Mouse (Mus musculus) adrenal gland (tissue): Measurements from ENCODE around the gene Cfap77.

Experiments
- intact Hi-C: fragments of 180-260 bp; cut with DNase I; formaldehyde crosslinking; loops from one replicate; pipeline ENCODE4 v1.15.1; 2025

The Cfap77 gene

DNA sequence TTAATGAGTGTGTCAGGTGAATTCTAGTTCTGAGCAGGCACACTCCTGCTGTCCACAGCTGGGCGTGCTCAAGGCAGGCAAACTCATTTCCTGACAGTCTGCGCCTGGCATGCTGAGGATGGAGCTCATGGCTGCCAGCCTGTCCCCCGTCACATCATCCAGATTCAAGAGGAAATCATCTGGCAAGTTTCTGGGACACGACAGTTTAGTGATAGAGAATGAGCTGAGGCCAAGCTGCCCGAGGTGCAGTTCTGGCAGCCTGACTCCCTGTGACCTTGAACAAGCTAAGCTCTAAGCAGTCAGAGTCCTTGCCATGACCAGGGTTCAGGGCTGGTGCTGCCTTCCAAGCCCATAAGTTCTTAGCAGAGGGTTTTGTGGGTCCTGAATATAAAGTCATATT lies 56.6 kb downstream of the Cfap77 start:
- intact Hi-C loops: no loop called here

DNA sequence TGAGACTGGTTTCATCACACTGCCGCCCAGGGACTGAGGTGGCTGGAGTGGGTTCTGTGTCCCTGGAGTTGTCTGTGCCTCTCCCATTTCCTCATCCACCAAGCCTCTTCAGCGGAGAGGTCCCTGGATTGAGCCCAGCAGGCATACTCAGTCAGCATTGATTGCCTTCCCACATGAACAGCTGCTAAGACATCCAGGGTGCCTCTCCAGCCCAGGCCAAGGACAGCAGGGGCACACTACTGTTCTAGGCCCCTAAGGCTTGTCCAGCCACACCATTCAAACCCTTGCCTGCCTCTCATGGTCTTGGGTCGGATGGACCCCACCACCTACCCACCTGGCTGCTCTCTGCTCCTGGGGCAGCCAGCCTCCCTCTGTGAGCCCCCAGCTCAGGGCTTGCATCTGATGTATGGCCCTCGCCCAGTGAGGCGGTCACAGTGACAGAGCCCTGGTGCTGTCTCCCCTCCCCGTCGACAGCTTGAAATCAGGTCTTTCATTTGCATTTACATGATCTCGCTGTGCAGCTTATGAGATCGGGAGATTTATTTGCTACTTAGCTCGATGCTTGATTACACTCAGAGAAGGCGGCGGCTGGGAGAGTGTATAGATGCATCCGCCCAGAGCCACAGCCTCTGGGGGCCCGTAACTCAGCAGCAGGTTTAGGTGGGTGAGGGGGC lies 57.6 kb downstream of the Cfap77 start:
- intact Hi-C loops: no loop called here

DNA sequence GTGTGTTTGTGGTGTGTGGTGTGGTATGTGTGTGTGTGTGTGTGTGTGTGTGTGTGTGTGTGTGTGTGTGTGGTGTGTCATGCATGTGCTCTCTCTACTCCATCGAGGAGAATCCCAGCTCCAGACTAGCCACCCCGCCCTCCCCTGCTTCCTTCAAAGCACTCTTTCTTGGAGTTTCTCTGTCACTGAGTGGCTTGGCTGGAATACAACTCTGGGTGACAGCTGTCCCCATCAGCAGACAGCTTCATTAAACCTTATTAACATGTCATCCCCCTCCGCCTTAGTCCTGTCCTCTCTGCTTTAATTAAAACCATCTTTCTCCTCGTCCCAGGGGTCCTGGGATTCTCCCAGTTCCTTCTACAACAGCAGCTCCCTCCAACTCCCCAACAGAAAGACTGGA lies 59.4 kb downstream of the Cfap77 start:
- intact Hi-C loops: no loop called here

DNA sequence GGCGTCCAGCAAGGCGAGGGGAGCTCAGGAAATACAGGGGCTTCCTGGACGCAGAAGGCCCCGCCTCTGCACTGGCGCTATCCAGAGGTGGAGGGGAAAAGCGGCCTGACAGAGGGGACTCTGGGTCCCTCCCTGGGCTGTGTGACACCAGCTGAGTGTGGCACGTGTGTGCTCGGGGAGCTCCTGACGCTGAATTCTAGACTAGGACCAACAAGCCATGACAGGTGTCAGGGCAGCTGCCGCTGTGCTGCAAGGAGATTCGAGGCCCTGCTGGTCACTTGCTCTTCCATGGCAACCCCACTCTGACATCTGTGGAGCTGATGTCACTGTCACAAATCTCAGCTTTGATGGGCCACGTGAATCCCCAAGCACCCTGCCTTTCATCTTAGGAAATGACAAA lies 60.9 kb downstream of the Cfap77 start:
- intact Hi-C loops: no loop called here

DNA sequence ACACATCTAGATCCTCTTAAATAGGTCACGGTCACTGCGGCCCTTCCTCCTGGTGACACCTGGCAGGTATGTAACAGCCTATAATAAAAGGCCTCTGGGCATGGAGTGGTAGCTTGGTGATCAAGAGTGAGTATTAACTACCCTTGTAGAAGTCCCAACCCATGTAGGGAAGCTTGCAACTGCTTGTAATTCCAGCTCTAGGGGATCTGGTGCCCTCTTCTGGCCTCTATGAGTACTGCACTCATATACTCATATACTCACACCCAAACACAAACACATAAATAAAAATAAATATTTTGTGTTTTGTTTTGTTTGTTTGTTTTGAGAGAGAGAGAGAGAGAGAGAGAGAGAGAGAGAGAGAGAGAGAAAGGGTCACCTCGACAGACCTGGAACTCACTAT lies 66.1 kb downstream of the Cfap77 start:
- intact Hi-C loops: no loop called here

DNA sequence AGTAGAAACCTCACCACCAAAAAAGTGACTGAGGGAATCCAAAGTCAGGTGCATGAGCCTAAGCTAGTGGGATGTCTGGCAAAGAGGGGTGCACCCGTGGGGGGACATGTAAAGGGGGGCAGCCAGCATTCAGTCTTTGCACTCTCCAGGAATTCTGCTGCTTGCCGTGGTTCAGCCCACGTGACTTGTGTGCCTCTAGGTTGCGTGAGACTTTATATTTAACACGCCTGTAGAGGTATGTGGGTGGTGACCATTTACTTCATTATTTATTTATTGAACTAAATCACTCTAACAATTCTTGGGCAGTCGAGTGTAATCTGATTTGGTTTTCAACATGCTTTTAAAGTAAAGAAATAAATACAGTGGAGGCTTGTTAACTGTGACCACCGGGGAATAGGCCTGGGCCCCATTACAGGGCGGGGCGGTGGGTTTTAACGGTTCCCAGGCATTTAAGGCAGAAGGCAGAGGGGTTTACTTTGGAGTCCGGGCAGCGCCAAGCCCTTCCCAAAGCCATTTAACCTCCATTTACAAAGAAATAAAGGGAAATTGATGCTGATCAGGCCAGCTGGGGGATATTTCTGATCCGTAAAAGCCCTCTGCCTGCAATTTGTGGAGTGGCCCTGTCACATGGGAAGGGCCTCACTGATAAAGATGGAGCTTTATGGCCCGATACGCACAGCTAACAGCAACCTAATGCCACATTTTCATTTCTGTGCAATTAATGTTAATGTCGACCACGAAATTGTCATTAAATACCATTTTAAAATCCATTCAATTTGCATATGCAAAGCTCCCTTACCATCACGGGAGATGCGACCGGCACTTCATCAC lies 74.6 kb downstream of the Cfap77 start:
- intact Hi-C loops: loop anchor here (5.0 kb wide), 1 partner anchor 72 kb away; no protein-coding TSS in a partner anchor

DNA sequence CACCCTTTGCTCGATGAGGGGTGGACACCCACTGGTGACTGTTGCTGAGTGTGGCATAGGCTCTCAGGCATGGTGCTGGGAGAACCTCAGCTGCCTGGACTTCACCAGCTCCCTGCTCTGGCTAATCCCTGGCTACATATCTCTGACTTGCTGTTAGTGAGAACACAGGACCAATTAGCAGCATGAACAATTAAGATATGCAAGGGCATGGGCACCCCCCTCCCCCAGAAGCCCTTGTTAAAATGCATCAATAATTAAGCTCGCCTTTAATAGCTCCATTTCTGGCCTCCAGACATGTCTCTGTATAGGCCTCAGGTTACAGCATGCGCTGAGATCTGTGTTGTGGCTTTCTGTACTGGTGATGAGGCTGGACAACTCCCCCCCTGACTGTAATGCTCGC lies 76.4 kb downstream of the Cfap77 start:
- intact Hi-C loops: loop anchor here (5.0 kb wide), 1 partner anchor 221 kb away; no protein-coding TSS in a partner anchor

DNA sequence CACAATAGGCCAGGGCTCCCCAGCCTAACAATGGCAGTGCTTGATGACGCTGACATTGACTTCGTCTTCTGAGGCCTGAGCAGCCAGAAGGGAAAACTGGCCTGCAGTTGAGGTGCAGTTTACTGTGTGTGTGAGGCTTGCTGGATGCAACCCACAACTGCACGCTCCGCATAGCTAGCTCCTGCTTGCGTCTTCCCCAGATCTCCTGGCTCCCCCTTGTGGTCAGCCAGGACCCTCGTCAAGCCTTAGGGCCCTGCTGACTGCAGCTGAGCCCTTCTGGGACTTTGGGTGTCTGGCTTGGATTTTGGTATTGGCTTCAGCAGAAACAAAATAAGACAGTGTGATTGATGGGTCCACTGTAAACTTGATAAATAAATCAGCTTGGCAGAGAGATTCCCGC lies 78.2 kb downstream of the Cfap77 start:
- intact Hi-C loops: loop anchor here (2.0 to 5.0 kb wide), 2 partner anchors 52 to 219 kb away; no protein-coding TSS in a partner anchor

DNA sequence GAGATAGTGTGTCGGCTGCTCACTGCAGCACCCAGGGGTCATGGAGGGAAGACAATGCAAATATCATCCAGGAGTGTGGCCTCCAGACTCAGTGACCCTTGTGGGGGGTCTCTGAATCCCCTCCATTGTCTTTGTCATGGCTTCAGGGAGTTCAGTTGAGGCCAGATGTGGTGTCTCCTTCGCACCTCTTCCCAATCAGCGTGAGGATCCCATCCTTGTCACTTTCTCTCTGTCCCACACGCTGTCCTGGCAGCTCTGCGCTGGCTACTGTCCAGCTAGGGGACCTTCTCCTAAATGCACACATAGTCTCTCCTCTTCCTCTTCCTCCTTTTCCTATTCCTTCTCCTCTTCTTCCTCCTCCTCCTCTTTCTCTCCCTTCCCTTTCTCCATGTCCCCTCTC lies 79.3 kb downstream of the Cfap77 start:
- intact Hi-C loops: loop anchor here (2.0 to 5.0 kb wide), 2 partner anchors 51 to 218 kb away; no protein-coding TSS in a partner anchor

DNA sequence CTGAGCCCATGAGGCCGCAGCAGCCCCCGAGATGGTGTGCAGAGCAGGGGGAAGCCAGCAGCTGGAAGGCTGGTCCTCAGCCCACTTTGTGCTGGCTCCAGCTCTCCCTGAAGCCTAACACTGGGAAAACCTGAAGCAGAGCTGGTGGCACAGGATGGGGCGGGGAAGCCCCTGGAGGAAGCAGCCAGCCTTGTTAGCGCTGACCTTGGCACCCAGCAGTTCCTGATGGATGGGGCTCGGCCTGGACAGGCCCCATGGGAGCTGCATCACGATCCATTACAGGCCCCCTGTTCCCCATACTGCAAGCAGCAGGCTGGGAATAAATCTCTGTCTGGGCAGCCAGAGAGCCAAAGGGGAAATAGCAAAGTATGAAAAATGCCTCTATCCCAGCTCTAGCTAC lies 80.3 kb downstream of the Cfap77 start:
- intact Hi-C loops: no loop called here

DNA sequence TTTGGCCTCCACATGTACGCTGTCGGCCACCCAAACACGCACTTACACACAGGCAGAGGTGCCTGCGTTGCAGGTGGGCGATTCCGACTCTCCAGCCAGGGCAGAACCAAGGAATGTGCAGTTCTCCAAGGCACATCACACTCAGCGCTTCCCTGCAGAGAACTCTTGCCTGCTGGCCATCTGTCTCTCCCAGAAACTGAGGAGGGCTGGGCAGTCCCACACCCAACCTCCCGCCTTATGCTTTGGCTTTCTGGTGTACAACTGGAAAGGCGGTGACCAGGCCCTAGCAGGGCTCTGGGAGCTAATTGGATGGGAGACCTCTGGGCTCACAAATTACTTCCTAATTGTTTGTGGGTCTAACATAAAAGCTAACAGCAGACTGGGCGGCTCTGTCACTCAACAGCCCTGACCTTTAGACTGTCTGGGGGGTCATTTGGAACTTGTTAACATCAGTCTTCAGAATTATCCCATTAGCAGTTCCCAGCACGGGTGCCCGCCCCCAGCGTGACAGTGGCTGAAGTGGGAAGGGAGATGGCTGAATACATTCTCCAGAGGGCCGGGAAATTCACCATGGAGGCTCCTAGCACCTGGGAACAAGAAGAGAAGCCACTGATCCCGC lies 80.9 kb downstream of the Cfap77 start:
- intact Hi-C loops: no loop called here

DNA sequence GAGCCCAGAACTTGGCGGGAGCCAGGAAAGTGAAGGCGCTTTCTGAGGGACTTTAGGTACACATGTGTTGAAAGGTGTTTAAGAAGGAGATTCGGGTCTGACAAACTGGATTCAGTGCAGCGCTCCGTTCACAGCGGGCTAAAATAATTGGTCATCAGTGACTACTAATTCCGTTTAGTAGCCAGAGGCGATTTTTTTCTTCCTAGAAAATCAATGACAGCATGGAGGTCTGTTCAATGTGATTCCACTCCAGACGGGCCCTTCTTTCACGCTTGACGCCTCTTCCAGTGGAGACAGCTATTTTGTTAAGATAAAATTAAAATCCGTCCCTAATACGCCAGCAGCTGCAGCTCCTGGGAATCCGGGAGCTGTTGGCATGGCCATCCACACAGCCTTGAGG lies 84.4 kb downstream of the Cfap77 start:
- intact Hi-C loops: no loop called here

DNA sequence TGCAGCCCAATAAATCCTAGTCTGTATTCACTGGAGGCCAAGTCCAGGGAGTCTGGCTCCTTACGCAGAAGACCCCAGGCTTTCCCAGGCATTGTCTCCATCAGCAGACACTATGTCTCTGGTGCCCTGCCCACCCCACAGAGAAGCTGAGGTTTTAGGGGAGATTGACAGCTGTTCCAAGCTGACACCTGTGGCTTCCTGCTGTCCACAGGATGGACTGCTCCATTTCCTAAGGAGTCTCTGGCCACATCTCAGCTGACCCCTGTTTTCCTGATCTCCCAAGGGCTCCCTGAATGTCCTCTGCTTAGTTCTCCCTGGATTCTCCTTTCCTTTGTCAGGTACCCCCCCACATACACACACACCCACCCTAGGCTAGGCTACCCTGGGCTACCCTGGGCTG lies 86.6 kb downstream of the Cfap77 start:
- intact Hi-C loops: no loop called here

DNA sequence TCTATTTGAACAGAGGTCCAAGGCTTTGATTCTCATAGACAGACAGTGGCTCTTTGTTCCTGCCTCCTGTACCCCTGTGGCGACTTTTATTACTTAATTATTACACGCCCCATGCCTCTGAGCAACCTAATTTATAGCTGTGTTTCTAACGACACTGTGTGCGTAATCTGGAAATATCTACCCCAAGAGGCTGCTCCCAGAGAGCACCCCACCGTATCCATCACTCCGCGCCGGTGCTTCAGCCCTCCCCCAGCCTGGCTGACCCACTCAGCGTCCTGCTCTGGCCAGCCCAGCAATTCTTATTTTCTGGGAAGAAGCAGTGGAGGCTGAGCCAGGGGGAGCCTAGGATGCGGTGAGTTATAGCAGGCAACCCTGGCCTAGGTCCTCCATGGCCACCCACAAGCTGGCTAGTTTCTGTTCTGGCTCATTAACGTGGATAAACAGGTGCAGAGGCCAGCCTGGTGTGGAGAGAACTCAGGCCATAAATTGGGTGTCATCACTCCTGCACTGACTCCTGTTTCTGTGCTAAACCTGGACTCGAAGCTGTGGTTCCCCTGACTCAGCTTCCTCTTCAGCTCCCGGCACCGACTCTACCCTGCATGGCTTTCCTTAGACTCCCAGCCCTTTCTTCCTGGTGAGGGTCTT lies 88.6 kb downstream of the Cfap77 start:
- intact Hi-C loops: no loop called here

DNA sequence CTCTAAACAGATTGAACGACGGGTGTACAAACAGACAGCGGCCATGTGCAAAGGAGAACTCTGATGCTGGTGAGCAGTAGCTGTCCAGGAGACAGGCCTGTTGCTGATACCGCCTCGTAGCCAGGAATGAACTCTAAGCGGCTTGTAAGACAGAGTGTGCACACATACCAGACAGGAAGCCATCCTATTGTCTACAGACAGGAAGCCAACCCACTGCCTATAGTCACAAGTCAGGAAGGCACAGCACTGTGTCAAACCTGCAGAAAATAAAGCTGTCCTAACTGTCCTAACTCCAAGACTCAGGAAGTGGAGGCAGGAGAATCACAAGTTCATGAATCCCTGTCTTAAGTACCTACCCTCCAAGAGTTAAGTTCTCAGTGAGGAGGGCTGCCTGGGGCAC lies 91.3 kb downstream of the Cfap77 start:
- intact Hi-C loops: no loop called here

DNA sequence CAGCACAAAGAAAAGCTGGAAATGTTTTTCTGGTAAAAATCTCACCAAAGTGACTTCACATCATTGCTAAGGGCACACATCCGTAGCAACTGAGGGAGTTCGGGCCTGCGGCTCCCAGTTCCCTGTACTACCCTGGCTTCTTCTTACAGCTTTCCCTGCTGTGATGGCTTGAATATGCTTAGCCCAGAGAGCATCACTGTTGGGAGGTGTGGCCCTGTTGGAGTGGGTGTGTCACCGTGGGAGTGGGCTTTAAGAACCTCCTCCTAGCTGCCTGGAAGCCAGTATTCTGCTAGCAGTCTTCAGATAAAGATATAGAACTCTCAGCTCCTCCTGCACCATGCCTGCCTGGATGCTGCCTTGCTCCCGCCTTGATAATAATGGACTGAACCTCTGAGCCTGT lies 93.2 kb downstream of the Cfap77 start:
- intact Hi-C loops: no loop called here

DNA sequence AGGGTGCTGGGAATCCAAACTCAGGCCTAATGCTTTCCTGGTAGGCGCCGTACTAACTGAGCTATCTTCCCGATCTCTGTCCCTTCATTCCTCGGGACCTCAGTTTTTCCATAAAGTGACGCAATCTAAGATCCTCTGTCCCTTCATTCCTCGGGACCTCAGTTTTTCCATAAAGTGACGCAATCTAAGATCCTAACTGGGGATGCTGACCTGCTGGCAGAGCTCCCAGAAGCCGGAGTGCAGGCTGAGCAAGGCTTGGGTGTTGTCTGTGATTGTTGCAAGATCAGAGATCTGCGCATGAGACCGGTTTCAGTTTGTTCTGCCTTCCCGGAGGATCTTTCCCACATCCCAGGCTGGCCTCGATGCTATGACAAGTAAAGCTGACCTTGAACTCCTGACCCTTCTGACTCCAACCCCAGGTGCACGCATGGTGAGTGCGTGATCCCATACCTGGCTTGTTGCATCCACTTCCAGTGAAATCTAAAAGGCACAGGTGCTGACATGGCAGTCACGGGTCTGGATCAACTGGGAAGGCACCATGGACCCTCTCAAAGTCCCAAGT lies 93.8 kb downstream of the Cfap77 start:
- intact Hi-C loops: no loop called here

DNA sequence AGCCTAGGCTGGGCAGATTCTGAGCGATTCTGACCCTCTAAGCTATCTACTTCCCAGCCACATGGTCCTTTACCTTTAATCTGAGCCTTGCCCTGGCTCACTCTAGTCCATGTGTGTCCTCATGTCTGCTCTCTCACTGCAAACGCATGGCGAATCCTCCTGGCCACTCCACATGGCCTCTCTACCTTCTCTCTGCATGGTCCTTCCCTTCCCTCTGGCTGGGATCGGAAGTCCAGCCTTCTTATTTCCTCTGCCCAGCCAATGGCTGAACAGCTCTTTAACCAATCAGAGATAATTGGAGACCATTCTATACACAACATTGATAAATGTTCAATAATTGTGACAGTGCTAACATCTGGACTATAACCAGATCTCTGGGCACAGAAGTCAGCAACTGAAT lies 98.0 kb downstream of the Cfap77 start:
- intact Hi-C loops: no loop called here

DNA sequence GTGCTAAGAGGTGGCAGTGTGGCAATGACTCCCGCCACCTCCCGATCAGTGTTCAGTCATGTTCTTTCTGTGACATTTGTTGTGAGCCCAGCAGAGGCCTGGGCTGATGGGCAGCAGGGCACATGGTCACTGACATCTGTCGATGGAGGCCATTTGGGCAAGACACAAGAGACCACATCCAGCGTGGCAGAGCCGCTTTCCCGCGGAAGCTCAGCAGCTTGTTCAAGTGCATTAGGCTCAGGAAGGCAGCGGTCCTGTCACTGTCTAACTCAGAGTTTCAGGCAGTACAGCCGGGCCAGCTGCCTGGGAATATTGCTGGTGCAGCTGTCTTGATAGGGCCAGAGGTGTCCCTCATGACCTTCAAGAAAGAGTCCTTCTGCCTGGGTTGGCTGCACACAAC lies 100.3 kb downstream of the Cfap77 start:
- intact Hi-C loops: no loop called here

DNA sequence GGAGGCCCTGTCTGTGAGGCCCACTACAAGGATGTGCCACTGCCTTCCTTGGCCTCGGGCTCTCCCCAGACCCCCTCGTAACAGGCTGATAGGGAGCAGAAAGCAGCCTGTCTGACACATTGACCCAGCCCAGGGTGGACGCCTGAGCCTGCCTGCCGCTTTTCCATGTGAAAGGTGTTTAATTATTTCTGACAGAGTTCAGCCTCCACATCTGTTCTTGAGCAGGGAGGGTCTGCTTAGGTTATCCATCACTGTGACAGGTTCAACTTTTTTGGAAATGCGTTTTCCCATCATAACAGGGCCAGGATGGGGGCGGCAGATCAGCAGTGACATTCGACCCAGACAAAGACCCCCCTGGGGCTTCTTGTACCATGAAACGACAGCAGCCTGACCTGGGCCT lies 101.9 kb downstream of the Cfap77 start:
- intact Hi-C loops: no loop called here

DNA sequence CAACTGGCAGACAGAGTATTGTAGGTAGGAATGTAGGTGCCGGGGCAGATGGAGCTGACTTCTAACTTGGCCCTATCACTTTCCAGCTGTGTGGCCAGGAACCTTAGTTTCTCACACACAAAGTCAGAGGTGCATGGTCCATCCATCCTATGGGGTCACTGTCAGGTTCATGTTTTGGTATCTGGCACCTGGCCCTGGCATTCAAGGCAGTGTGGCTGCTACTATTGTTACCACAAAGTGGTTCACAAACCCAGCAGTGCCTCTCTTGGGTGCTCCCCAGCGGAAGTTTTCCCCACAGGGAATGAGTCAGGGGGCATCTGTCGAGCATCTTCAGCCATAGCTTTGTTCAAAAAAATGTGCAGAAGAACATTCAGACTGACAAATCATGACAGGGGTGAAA lies 108.6 kb downstream of the Cfap77 start:
- intact Hi-C loops: no loop called here
